Mouse (Mus musculus): ENCODE data around the gene Myh7. TPM values are rescaled to one million over a fixed set of nuclear protein-coding genes. Genes with fewer than 3 reads are reported as not detected.
"Not testable (repeated sequence)": the region's sequence is repeated elsewhere in the genome, so short reads cannot be mapped to it uniquely, and the experiment has no call there.

Gene Myh7
- total RNA-seq (2021) = not detected
- polyA plus RNA-seq (2012; rRNA removed) = not detected in 2 replicates
- long read RNA-seq = 0 reads

GRCm38 (mm10) chr14:54994136-54994868 is at the start of gene Myh7:
TSS of gene Myh7 (minus strand) at chr14:54994626.
- DNase-seq = no peak

GRCm38 (mm10) chr14:55043694-55044093 is 49.3 kb upstream of the Myh7 start:
- DNase-seq = not testable (repeated sequence)

GRCm38 (mm10) chr14:55032695-55033225 is 38.3 kb upstream of the Myh7 start:
- DNase-seq = no peak

GRCm38 (mm10) chr14:55029034-55029698 is 34.7 kb upstream of the Myh7 start:
- DNase-seq = no peak

GRCm38 (mm10) chr14:55028333-55028835 is 34.0 kb upstream of the Myh7 start:
- DNase-seq = no peak

GRCm38 (mm10) chr14:55027653-55028052 is 33.2 kb upstream of the Myh7 start:
- DNase-seq = no peak

- DNase-seq = peak; percentile 28
These were observed 32.8 kb upstream of the Myh7 start for GRCm38 (mm10) chr14:55027251-55027650.

- no peak for DNase-seq
These were observed 31.1 kb upstream of the Myh7 start for GRCm38 (mm10) chr14:55025527-55025926.

GRCm38 (mm10) chr14:55024236-55024635 is 29.8 kb upstream of the Myh7 start:
- peak; percentile 46 for DNase-seq

- DNase-seq = no peak
These were observed 28.6 kb upstream of the Myh7 start for GRCm38 (mm10) chr14:55023011-55023410.

GRCm38 (mm10) chr14:55020394-55020793 is 26.0 kb upstream of the Myh7 start:
- DNase-seq = no peak

- no peak for DNase-seq
These were observed 22.4 kb upstream of the Myh7 start for GRCm38 (mm10) chr14:55016876-55017275.

- DNase-seq = no peak
These were observed 21.3 kb upstream of the Myh7 start for GRCm38 (mm10) chr14:55015767-55016111.

GRCm38 (mm10) chr14:55014991-55015766 is 20.8 kb upstream of the Myh7 start, which contains the start of gene Ngdn:
TSS of gene Ngdn (plus strand) at chr14:55015454.
- peak; percentile 99 for DNase-seq

- no peak for DNase-seq
These were observed 20.2 kb upstream of the Myh7 start for GRCm38 (mm10) chr14:55014591-55014990.

GRCm38 (mm10) chr14:55011116-55011515 is 16.7 kb upstream of the Myh7 start:
- no peak for DNase-seq

- DNase-seq = no peak
These were observed 14.0 kb upstream of the Myh7 start for GRCm38 (mm10) chr14:55008417-55008816.

GRCm38 (mm10) chr14:55007120-55007908 is 12.9 kb upstream of the Myh7 start:
- no peak for DNase-seq

- no peak for DNase-seq
These were observed 12.1 kb upstream of the Myh7 start for GRCm38 (mm10) chr14:55006541-55006940.

GRCm38 (mm10) chr14:55005967-55006366 is 11.5 kb upstream of the Myh7 start:
- DNase-seq = no peak

GRCm38 (mm10) chr14:55005506-55005905 is 11.1 kb upstream of the Myh7 start:
- DNase-seq = no peak
